Mouse (Mus musculus) heart, embryonic 11.5 days (tissue): Measurements from ENCODE around the gene Mfsd11. TPM values are rescaled to one million over a fixed set of nuclear protein-coding genes. Genes with fewer than 3 reads are reported as not detected.

Experiments
- ATAC-seq: fragments of 200-750 bp; cut with Nextera tagmentation; replicated peaks from 2 replicates; pipeline ENCODE4 v1.8.0; 2017; ENCODE audit warnings: moderate library complexity; ENCODE audit not compliant: insufficient number of reproducible peaks, low FRiP score, low TSS enrichment
- H3K27ac ChIP-seq: fragments of 300-500 bp; sonication (generic); 2 replicates; pipeline ENCODE4 v1.5.1; 2014; ENCODE audit warnings: mild to moderate bottlenecking, low read depth, low read length
- H3K27me3 ChIP-seq: fragments of 300-500 bp; sonication (generic); 2 replicates; pipeline ENCODE4 v1.6.1; 2014; ENCODE audit warnings: mild to moderate bottlenecking, low read length, mixed read lengths; ENCODE audit not compliant: control insufficient read depth, insufficient read depth
- H3K36me3 ChIP-seq: fragments of 300-500 bp; sonication (generic); 2 replicates; pipeline ENCODE4 v1.6.1; 2014; ENCODE audit warnings: mild to moderate bottlenecking, low read length, moderate library complexity, mixed read lengths; ENCODE audit not compliant: control insufficient read depth, insufficient read depth
- H3K4me1 ChIP-seq: fragments of 300-500 bp; sonication (generic); 2 replicates; pipeline ENCODE4 v1.6.1; 2014; ENCODE audit warnings: low read length; ENCODE audit not compliant: control insufficient read depth, insufficient read depth
- H3K4me2 ChIP-seq: fragments of 300-500 bp; sonication (generic); 2 replicates; pipeline ENCODE4 v1.6.1; 2014; ENCODE audit warnings: mild to moderate bottlenecking, moderate library complexity
- H3K4me3 ChIP-seq: fragments of 300-500 bp; sonication (generic); 2 replicates; pipeline ENCODE4 v1.5.1; 2014; ENCODE audit warnings: low read depth, low read length
- H3K9ac ChIP-seq: fragments of 300-500 bp; sonication (generic); 2 replicates; pipeline ENCODE4 v1.6.1; 2014; ENCODE audit warnings: mild to moderate bottlenecking, low read depth, low read length, moderate library complexity
- H3K9me3 ChIP-seq: fragments of 300-500 bp; sonication (generic); replicated peaks from 2 replicates; pipeline ENCODE4 v1.6.1; 2016; ENCODE audit warnings: low read length; ENCODE audit not compliant: control insufficient read depth
- WGBS: fragments of 180-500 bp; shearing (Covaris S2); extraction: QIAGEN DNeasy Blood & Tissue Kit; methylation state at CpG from one replicate; pipeline ENCODE4 v1.1.7; 2014; ENCODE audit not compliant: insufficient replicate concordance; 5-methylcytosine and 5-hydroxymethylcytosine counted together
- polyA plus RNA-seq: library from polyadenylated mRNA; unstranded; fragments of >200 nt; fragmentation: Nextera tagmentation; extraction: Ambion mirVana; gene quantifications from 2 replicates; pipeline ENCODE4 v1.2.1, GENCODE M21; 2014

Gene Mfsd11
- polyA plus RNA-seq, 1 experiment from 2014 or later, result 29.3 TPM

GRCm38 (mm10) chr11:116849587-116849986 lies 2.7 kb upstream of the Mfsd11 start:
- Histone ChIP-seq H3K4me3 (no peak overlapping the region), H3K9ac (no peak overlapping the region), H3K4me2 (no peak overlapping the region), H3K27me3 (no peaks in the 10 kb centered on the region), H3K36me3 (peaks cover 5% of the 10 kb centered on the region), H3K27ac (no peak overlapping the region), H3K9me3 (no peaks in the 10 kb centered on the region), H3K4me1 (peaks cover 11% of the 10 kb centered on the region)
- no peak for ATAC-seq

- H3K36me3 ChIP-seq, result peaks cover 5% of the 10 kb centered on the region
- peak overlapping the region; percentile 90; the same call in 1 of the 2 replicates for H3K4me3 ChIP-seq
- H3K4me2 ChIP-seq, result peak overlapping the region; percentile 78
- 59% methylated on average over 4 of the region's 4 CpGs for WGBS
- no peaks in the 10 kb centered on the region for H3K27me3 ChIP-seq
- H3K4me1 ChIP-seq, result peaks cover 15% of the 10 kb centered on the region
- ATAC-seq, result no peak
- H3K27ac ChIP-seq, result no peak overlapping the region
- no peaks in the 10 kb centered on the region for H3K9me3 ChIP-seq
- H3K9ac ChIP-seq, result no peak overlapping the region
These were observed 2.2 kb upstream of the Mfsd11 start for GRCm38 (mm10) chr11:116850085-116850484.

DNA sequence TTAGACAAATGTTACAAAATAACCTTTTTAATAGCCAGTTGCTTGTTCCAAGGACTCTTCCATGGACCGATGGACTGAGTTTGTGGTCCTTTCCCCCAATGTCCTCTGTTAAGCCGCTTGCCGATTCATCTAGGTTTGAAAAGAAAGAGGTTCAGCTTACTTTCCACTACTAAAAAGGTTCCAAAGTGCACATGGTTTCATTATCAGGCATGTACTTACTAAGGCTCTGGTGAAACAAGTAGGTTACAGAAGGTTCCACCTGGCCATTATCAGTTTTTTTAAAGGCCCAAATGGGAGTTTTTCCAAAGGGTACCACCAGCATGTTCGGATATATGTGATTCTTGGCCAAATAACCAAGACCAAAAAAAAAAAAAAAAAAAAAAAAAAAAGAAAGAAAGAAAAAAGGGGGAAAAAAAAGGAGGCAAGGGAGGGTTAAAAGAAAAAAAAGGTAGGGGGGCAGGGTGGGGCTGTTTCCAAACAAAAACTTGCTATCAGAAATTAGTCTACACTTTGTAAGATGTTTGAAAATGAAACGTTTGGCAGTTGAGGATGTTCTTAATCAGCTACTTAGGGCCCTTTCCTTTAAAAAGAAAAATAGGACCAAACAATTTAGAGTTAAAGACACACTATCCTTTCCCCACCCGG lies 1.3 kb upstream of the Mfsd11 start:
- H3K9ac ChIP-seq, result peak overlapping the region; percentile 98
- H3K4me2 ChIP-seq, result peak overlapping the region; percentile 78
- no peak for ATAC-seq
- H3K9me3 ChIP-seq, result no peaks in the 10 kb centered on the region
- H3K27ac ChIP-seq, result no peak overlapping the region
- peaks cover 5% of the 10 kb centered on the region for H3K36me3 ChIP-seq
- 43% methylated on average over 6 of the region's 6 CpGs for WGBS
- H3K4me1 ChIP-seq, result peaks cover 15% of the 10 kb centered on the region
- H3K4me3 ChIP-seq, result peak overlapping the region; percentile 90
- H3K27me3 ChIP-seq, result no peaks in the 10 kb centered on the region

GRCm38 (mm10) chr11:116851576-116852290 lies 507 bp upstream of the Mfsd11 start:
- under 1% methylated on average over 29 of the region's 29 CpGs for WGBS
- H3K9me3 ChIP-seq, result no peaks in the 10 kb centered on the region
- no peak for ATAC-seq
- peaks cover 16% of the 10 kb centered on the region for H3K4me1 ChIP-seq
- H3K4me3 ChIP-seq, result peak overlapping the region; percentile 90
- H3K9ac ChIP-seq, result peak overlapping the region; percentile 98
- peak overlapping the region; percentile 78 for H3K4me2 ChIP-seq
- no peaks in the 10 kb centered on the region for H3K27me3 ChIP-seq
- H3K27ac ChIP-seq, result peak overlapping the region; percentile 100
- peaks cover 5% of the 10 kb centered on the region for H3K36me3 ChIP-seq

GRCm38 (mm10) chr11:116852891-116853511 lies 761 bp downstream of the Mfsd11 start, which contains the start of gene Srsf2:
TSS of gene Srsf2 (minus strand) at chr11:116853094.
- peaks cover 5% of the 10 kb centered on the region for H3K36me3 ChIP-seq
- no peaks in the 10 kb centered on the region for H3K27me3 ChIP-seq
- H3K9ac ChIP-seq, result peak within 1 kb of the TSS; percentile 98
- ATAC-seq, result peak; percentile 88
- H3K27ac ChIP-seq, result peak within 1 kb of the TSS; percentile 100
- H3K4me2 ChIP-seq, result peak within 1 kb of the TSS; percentile 78
- H3K4me3 ChIP-seq, result peak within 1 kb of the TSS; percentile 90
- WGBS, result under 1% methylated on average over 74 of the region's 74 CpGs
- H3K9me3 ChIP-seq, result no peaks in the 10 kb centered on the region
- peaks cover 22% of the 10 kb centered on the region for H3K4me1 ChIP-seq

GRCm38 (mm10) chr11:116853512-116853928 lies 1.3 kb downstream of the Mfsd11 start:
- peak overlapping the region; percentile 78 for H3K4me2 ChIP-seq
- H3K4me3 ChIP-seq, result peak overlapping the region; percentile 90
- peaks cover 5% of the 10 kb centered on the region for H3K36me3 ChIP-seq
- peak; percentile 90 for ATAC-seq
- H3K9ac ChIP-seq, result peak overlapping the region; percentile 98
- no peaks in the 10 kb centered on the region for H3K9me3 ChIP-seq
- peaks cover 22% of the 10 kb centered on the region for H3K4me1 ChIP-seq
- H3K27me3 ChIP-seq, result no peaks in the 10 kb centered on the region
- under 1% methylated on average over 36 of the region's 36 CpGs for WGBS
- H3K27ac ChIP-seq, result peak overlapping the region; percentile 100

GRCm38 (mm10) chr11:116854279-116854678 lies 2.0 kb downstream of the Mfsd11 start:
- H3K27ac ChIP-seq, result peak overlapping the region; percentile 100
- no peaks in the 10 kb centered on the region for H3K9me3 ChIP-seq
- H3K36me3 ChIP-seq, result peaks cover 7% of the 10 kb centered on the region
- H3K27me3 ChIP-seq, result no peaks in the 10 kb centered on the region
- H3K9ac ChIP-seq, result peak overlapping the region; percentile 98
- peak overlapping the region; percentile 90 for H3K4me3 ChIP-seq
- WGBS, result 28% methylated on average over 10 of the region's 10 CpGs
- peak overlapping the region; percentile 78 for H3K4me2 ChIP-seq
- ATAC-seq, result no peak
- peaks cover 22% of the 10 kb centered on the region for H3K4me1 ChIP-seq

GRCm38 (mm10) chr11:116857183-116857850 lies 5.1 kb downstream of the Mfsd11 start:
- Histone ChIP-seq H3K27me3 (no peaks in the 10 kb centered on the region), H3K4me1 (peaks cover 16% of the 10 kb centered on the region), H3K9me3 (no peaks in the 10 kb centered on the region), H3K36me3 (peaks cover 6% of the 10 kb centered on the region), H3K4me2 (no peak overlapping the region), H3K9ac (no peak overlapping the region), H3K27ac (no peak overlapping the region; the same call in 1 of the 2 replicates), H3K4me3 (no peak overlapping the region)
- no peak for ATAC-seq
- 22% methylated on average over 12 of the region's 12 CpGs for WGBS
